Mouse (Mus musculus) heart, embryonic 10.5 days (tissue): ENCODE measurements around the gene Stk39. TPM values are rescaled to one million over a fixed set of nuclear protein-coding genes. Genes with fewer than 3 reads are reported as not detected.

Experiments used
- DNase-seq: peaks from one replicate; pipeline ENCODE4 v3.0.0-alpha.2; 2017; ENCODE audit warnings: low spot score
- H3K27ac ChIP-seq: fragments of 300-500 bp; sonication (generic); 2 replicates; pipeline ENCODE4 v1.5.1; 2016; ENCODE audit warnings: mild to moderate bottlenecking
- H3K27me3 ChIP-seq: fragments of 300-500 bp; sonication (generic); 2 replicates; pipeline ENCODE4 v1.6.1; 2016; ENCODE audit warnings: mild to moderate bottlenecking; ENCODE audit not compliant: poor library complexity, insufficient read depth, severe bottlenecking
- H3K36me3 ChIP-seq: fragments of 300-500 bp; sonication (generic); 2 replicates; pipeline ENCODE4 v1.6.1; 2016; ENCODE audit warnings: mild to moderate bottlenecking, moderate library complexity
- H3K4me1 ChIP-seq: fragments of 300-500 bp; sonication (generic); 2 replicates; pipeline ENCODE4 v1.6.1; 2016; ENCODE audit warnings: mild to moderate bottlenecking
- H3K4me3 ChIP-seq: fragments of 300-500 bp; sonication (generic); 2 replicates; pipeline ENCODE4 v1.5.1; 2016; ENCODE audit warnings: mild to moderate bottlenecking, moderate library complexity
- H3K9me3 ChIP-seq: fragments of 300-500 bp; sonication (generic); 2 replicates; pipeline ENCODE4 v1.6.1; 2016; ENCODE audit warnings: mild to moderate bottlenecking, moderate library complexity
- WGBS: fragments of 180-500 bp; shearing (Covaris S2); methylation state at CpG from one replicate; pipeline ENCODE4 v1.1.7; 2016; 5-methylcytosine and 5-hydroxymethylcytosine counted together
- polyA plus RNA-seq: library from polyadenylated mRNA; unstranded; fragments of >200 nt; fragmentation: Nextera tagmentation; extraction: Ambion mirVana; gene quantifications from 2 replicates; pipeline ENCODE4 v1.2.1, GENCODE M21; 2016

Gene Stk39
- polyA plus RNA-seq, 1 experiment from 2014 or later = 45.2 TPM

GRCm38 (mm10) chr2:68431024-68431962 lies 40.8 kb downstream of the Stk39 start:
- Histone ChIP-seq H3K27ac (peak overlapping the region; percentile 77), H3K27me3 (no peaks in the 10 kb centered on the region), H3K4me3 (no peak overlapping the region), H3K9me3 (no peaks in the 10 kb centered on the region), H3K36me3 (no peaks in the 10 kb centered on the region), H3K4me1 (peaks cover 76% of the 10 kb centered on the region)
- DNase-seq = peak; percentile 85
- WGBS = 44% methylated on average over 14 of the region's 14 CpGs

- peak overlapping the region; percentile 77; the same call in 1 of the 2 replicates for H3K27ac ChIP-seq
- DNase-seq = no peak
- H3K9me3 ChIP-seq = no peaks in the 10 kb centered on the region
- no peak overlapping the region for H3K4me3 ChIP-seq
- H3K36me3 ChIP-seq = 0 out of 2 replicates have a peak, but pooled peaks cover 3% of the 10 kb centered on the region
- WGBS = 48% methylated on average over 5 of the region's 5 CpGs
- H3K27me3 ChIP-seq = no peaks in the 10 kb centered on the region
- peaks cover 68% of the 10 kb centered on the region for H3K4me1 ChIP-seq
These were observed 41.6 kb downstream of the Stk39 start for GRCm38 (mm10) chr2:68430493-68430892.

GRCm38 (mm10) chr2:68429436-68429835 lies 42.6 kb downstream of the Stk39 start:
- Histone ChIP-seq H3K27me3 (no peaks in the 10 kb centered on the region), H3K27ac (peak overlapping the region; percentile 59; the same call in 1 of the 2 replicates), H3K36me3 (0 out of 2 replicates have a peak, but pooled peaks cover 10% of the 10 kb centered on the region), H3K4me1 (peaks cover 57% of the 10 kb centered on the region), H3K4me3 (no peak overlapping the region), H3K9me3 (no peaks in the 10 kb centered on the region)
- 84% methylated on average over 4 of the region's 4 CpGs for WGBS
- no peak for DNase-seq

- Histone ChIP-seq H3K9me3 (no peaks in the 10 kb centered on the region), H3K27me3 (no peaks in the 10 kb centered on the region), H3K4me3 (no peak overlapping the region), H3K4me1 (peaks cover 41% of the 10 kb centered on the region), H3K27ac (no peak overlapping the region), H3K36me3 (0 out of 2 replicates have a peak, but pooled peaks cover 10% of the 10 kb centered on the region)
- no peak for DNase-seq
- 69% methylated on average over 5 of the region's 5 CpGs for WGBS
These were observed 45.0 kb downstream of the Stk39 start for GRCm38 (mm10) chr2:68426977-68427577.

- H3K4me1 ChIP-seq = peaks cover 44% of the 10 kb centered on the region
- no peak for DNase-seq
- H3K36me3 ChIP-seq = 0 out of 2 replicates have a peak, but pooled peaks cover 10% of the 10 kb centered on the region
- no peak overlapping the region for H3K27ac ChIP-seq
- no peaks in the 10 kb centered on the region for H3K27me3 ChIP-seq
- WGBS = 74% methylated on average over 4 of the region's 4 CpGs
- no peak overlapping the region for H3K4me3 ChIP-seq
- no peaks in the 10 kb centered on the region for H3K9me3 ChIP-seq
These were observed 46.0 kb downstream of the Stk39 start for GRCm38 (mm10) chr2:68426074-68426473.

GRCm38 (mm10) chr2:68421002-68421401 lies 51.1 kb downstream of the Stk39 start:
- H3K36me3 ChIP-seq = 0 out of 2 replicates have a peak, but pooled peaks cover 8% of the 10 kb centered on the region

GRCm38 (mm10) chr2:68420223-68420622 lies 51.8 kb downstream of the Stk39 start:
- Histone ChIP-seq H3K27me3 (no peaks in the 10 kb centered on the region), H3K4me3 (no peak overlapping the region), H3K9me3 (no peaks in the 10 kb centered on the region), H3K4me1 (peaks cover 50% of the 10 kb centered on the region), H3K27ac (peak overlapping the region; percentile 49; the same call in 1 of the 2 replicates), H3K36me3 (0 out of 2 replicates have a peak, but pooled peaks cover 5% of the 10 kb centered on the region)
- 77% methylated on average over 6 of the region's 6 CpGs for WGBS
- no peak for DNase-seq

More at GRCm38 (mm10) chr2:68421002-68421401, 51.1 kb downstream of the Stk39 start:
- H3K4me3 ChIP-seq = no peak overlapping the region
- no peaks in the 10 kb centered on the region for H3K27me3 ChIP-seq
- H3K27ac ChIP-seq = peak overlapping the region; percentile 49; the same call in 1 of the 2 replicates
- DNase-seq = peak; percentile 84
- no peaks in the 10 kb centered on the region for H3K9me3 ChIP-seq
- WGBS = 30% methylated on average over 6 of the region's 6 CpGs
- peaks cover 47% of the 10 kb centered on the region for H3K4me1 ChIP-seq

GRCm38 (mm10) chr2:68419746-68420145 lies 52.3 kb downstream of the Stk39 start:
- H3K36me3 ChIP-seq = no peaks in the 10 kb centered on the region
- no peaks in the 10 kb centered on the region for H3K9me3 ChIP-seq
- 64% methylated on average over 7 of the region's 7 CpGs for WGBS
- no peak for DNase-seq
- no peak overlapping the region for H3K4me3 ChIP-seq
- no peaks in the 10 kb centered on the region for H3K27me3 ChIP-seq
- peaks cover 50% of the 10 kb centered on the region for H3K4me1 ChIP-seq
- H3K27ac ChIP-seq = peak overlapping the region; percentile 49; the same call in 1 of the 2 replicates

GRCm38 (mm10) chr2:68419165-68419564 lies 52.9 kb downstream of the Stk39 start:
- Histone ChIP-seq H3K27ac (peak overlapping the region; percentile 49; the same call in 1 of the 2 replicates), H3K4me1 (peaks cover 51% of the 10 kb centered on the region), H3K4me3 (no peak overlapping the region), H3K9me3 (no peaks in the 10 kb centered on the region), H3K27me3 (no peaks in the 10 kb centered on the region), H3K36me3 (no peaks in the 10 kb centered on the region)
- DNase-seq = no peak
- 87% methylated on average over 7 of the region's 7 CpGs for WGBS

GRCm38 (mm10) chr2:68417081-68417480 lies 55.0 kb downstream of the Stk39 start:
- H3K4me3 ChIP-seq = no peak overlapping the region
- no peaks in the 10 kb centered on the region for H3K9me3 ChIP-seq
- WGBS = 88% methylated on average over 5 of the region's 5 CpGs
- H3K36me3 ChIP-seq = no peaks in the 10 kb centered on the region
- DNase-seq = no peak
- no peak overlapping the region for H3K27ac ChIP-seq
- peaks cover 71% of the 10 kb centered on the region for H3K4me1 ChIP-seq
- no peaks in the 10 kb centered on the region for H3K27me3 ChIP-seq

GRCm38 (mm10) chr2:68415691-68416090 lies 56.4 kb downstream of the Stk39 start:
- peak overlapping the region; percentile 78 for H3K27ac ChIP-seq

GRCm38 (mm10) chr2:68412149-68412548 lies 59.9 kb downstream of the Stk39 start:
- H3K27me3 ChIP-seq = no peaks in the 10 kb centered on the region
- peak overlapping the region; percentile 74 for H3K27ac ChIP-seq
- H3K36me3 ChIP-seq = 0 out of 2 replicates have a peak, but pooled peaks cover 4% of the 10 kb centered on the region
- peaks cover 77% of the 10 kb centered on the region for H3K4me1 ChIP-seq
- H3K9me3 ChIP-seq = no peaks in the 10 kb centered on the region
- 50% methylated on average over 5 of the region's 5 CpGs for WGBS
- no peak for DNase-seq
- H3K4me3 ChIP-seq = no peak overlapping the region

More at GRCm38 (mm10) chr2:68415691-68416090, 56.4 kb downstream of the Stk39 start:
- no peak for DNase-seq
- Histone ChIP-seq H3K9me3 (no peaks in the 10 kb centered on the region), H3K36me3 (no peaks in the 10 kb centered on the region), H3K4me1 (peaks cover 70% of the 10 kb centered on the region), H3K4me3 (0 out of 2 replicates have a peak overlapping the region, but pooled peaks have one; percentile 10), H3K27me3 (no peaks in the 10 kb centered on the region)
- WGBS = 34% methylated on average over 6 of the region's 6 CpGs
